Mouse (Mus musculus): ENCODE measurements at regions not wholly inside any gene's neighbourhood (a gene's known extent, or its start where the extent isn't known, plus 50 kb on each side); places are given as distances from the start of the nearest gene placed in this dataset.

DNA sequence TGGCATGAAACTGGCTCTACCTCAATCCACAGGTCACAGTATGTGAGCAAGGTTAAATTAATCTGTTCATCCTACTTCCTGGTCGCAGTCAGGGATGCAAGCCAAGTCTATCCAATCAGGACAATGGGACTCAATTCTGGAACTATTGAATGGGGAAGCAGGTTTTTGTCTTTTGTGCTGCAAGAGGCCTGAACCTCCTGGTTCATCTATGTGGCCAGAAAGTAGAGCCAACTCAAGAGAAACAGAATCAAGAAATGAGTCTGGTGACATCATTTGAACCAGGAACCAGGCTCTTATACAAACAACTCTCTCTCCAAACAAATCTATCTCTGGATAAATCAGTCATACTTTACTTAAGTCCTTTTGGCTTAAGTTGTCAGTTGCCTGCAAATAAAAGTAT, 294.7 kb upstream of the Usp25 start:
- no peak overlapping the region for H3K27ac ChIP-seq (ENCODE audit: control insufficient read depth, insufficient read depth, low read depth, low read length)
- H3K4me3 ChIP-seq (ENCODE audit: control insufficient read depth, low read depth, low read length): no peak overlapping the region
- no peaks in the 10 kb centered on the region for H3K27me3 ChIP-seq (ENCODE audit: control insufficient read depth, insufficient read depth, low read length)
- H3K4me1 ChIP-seq (ENCODE audit: control insufficient read depth, insufficient read depth, low read length): no peaks in the 10 kb centered on the region
- TF ChIP-seq POLR2A (IDR thresholded peaks at IDR 0.05; ENCODE audit: control insufficient read depth, low read depth, low read length): no peak
- no peak for TF ChIP-seq CTCF (IDR thresholded peaks at IDR 0.05; ENCODE audit: control insufficient read depth, insufficient read depth, insufficient replicate concordance, low read depth, low read length)
- H3K36me3 ChIP-seq (ENCODE audit: control insufficient read depth, insufficient read depth, low read length): no peaks in the 10 kb centered on the region

- no peak overlapping the region for H3K4me3 ChIP-seq (ENCODE audit: control insufficient read depth, low read depth, low read length)
- H3K36me3 ChIP-seq (ENCODE audit: control insufficient read depth, insufficient read depth, low read length): no peaks in the 10 kb centered on the region
- H3K4me1 ChIP-seq (ENCODE audit: control insufficient read depth, insufficient read depth, low read length): no peaks in the 10 kb centered on the region
- no peaks in the 10 kb centered on the region for H3K27me3 ChIP-seq (ENCODE audit: control insufficient read depth, insufficient read depth, low read length)
- no peak overlapping the region for H3K27ac ChIP-seq (ENCODE audit: control insufficient read depth, insufficient read depth, low read depth, low read length)
- TF ChIP-seq CTCF (IDR thresholded peaks at IDR 0.05; ENCODE audit: control insufficient read depth, insufficient read depth, insufficient replicate concordance, low read depth, low read length) (no peak), POLR2A (IDR thresholded peaks at IDR 0.05; ENCODE audit: control insufficient read depth, low read depth, low read length) (no peak)
Measured at GRCm38 (mm10) chr16:76718147-76718546, 295.4 kb upstream of the Usp25 start.

GRCm38 (mm10) chr16:76694913-76695312, 318.6 kb upstream of the Usp25 start:
- H3K36me3 ChIP-seq (ENCODE audit: control insufficient read depth, insufficient read depth, low read length): no peaks in the 10 kb centered on the region
- no peak overlapping the region for H3K27ac ChIP-seq (ENCODE audit: control insufficient read depth, insufficient read depth, low read depth, low read length)
- no peaks in the 10 kb centered on the region for H3K27me3 ChIP-seq (ENCODE audit: control insufficient read depth, insufficient read depth, low read length)
- no peak overlapping the region for H3K4me3 ChIP-seq (ENCODE audit: control insufficient read depth, low read depth, low read length)
- TF ChIP-seq CTCF (IDR thresholded peaks at IDR 0.05; ENCODE audit: control insufficient read depth, insufficient read depth, insufficient replicate concordance, low read depth, low read length): no peak
- TF ChIP-seq POLR2A (IDR thresholded peaks at IDR 0.05; ENCODE audit: control insufficient read depth, low read depth, low read length): no peak
- H3K4me1 ChIP-seq (ENCODE audit: control insufficient read depth, insufficient read depth, low read length): no peaks in the 10 kb centered on the region

- Histone ChIP-seq H3K36me3 (ENCODE audit: control insufficient read depth, insufficient read depth, low read length) (no peaks in the 10 kb centered on the region), H3K4me3 (ENCODE audit: control insufficient read depth, low read depth, low read length) (no peak overlapping the region), H3K4me1 (ENCODE audit: control insufficient read depth, insufficient read depth, low read length) (no peaks in the 10 kb centered on the region), H3K27ac (ENCODE audit: control insufficient read depth, insufficient read depth, low read depth, low read length) (no peak overlapping the region; the same call in 1 of the 2 replicates), H3K27me3 (ENCODE audit: control insufficient read depth, insufficient read depth, low read length) (no peaks in the 10 kb centered on the region)
- no peak for TF ChIP-seq POLR2A (IDR thresholded peaks at IDR 0.05; ENCODE audit: control insufficient read depth, low read depth, low read length)
- no peak for TF ChIP-seq CTCF (IDR thresholded peaks at IDR 0.05; ENCODE audit: control insufficient read depth, insufficient read depth, insufficient replicate concordance, low read depth, low read length)
Measured at GRCm38 (mm10) chr16:76687735-76688447, 314.3 kb upstream of the Nrip1 start.

- Histone ChIP-seq H3K36me3 (ENCODE audit: control insufficient read depth, insufficient read depth, low read length) (no peaks in the 10 kb centered on the region), H3K4me3 (ENCODE audit: control insufficient read depth, low read depth, low read length) (no peak overlapping the region), H3K27me3 (ENCODE audit: control insufficient read depth, insufficient read depth, low read length) (no peaks in the 10 kb centered on the region), H3K4me1 (ENCODE audit: control insufficient read depth, insufficient read depth, low read length) (no peaks in the 10 kb centered on the region), H3K27ac (ENCODE audit: control insufficient read depth, insufficient read depth, low read depth, low read length) (no peak overlapping the region)
- TF ChIP-seq CTCF (IDR thresholded peaks at IDR 0.05; ENCODE audit: control insufficient read depth, insufficient read depth, insufficient replicate concordance, low read depth, low read length) (no peak), POLR2A (IDR thresholded peaks at IDR 0.05; ENCODE audit: control insufficient read depth, low read depth, low read length) (no peak)
Measured at GRCm38 (mm10) chr16:76685562-76685961, 311.9 kb upstream of the Nrip1 start.

GRCm38 (mm10) chr16:76680061-76680911, 306.7 kb upstream of the Nrip1 start:
- no peak for TF ChIP-seq POLR2A (IDR thresholded peaks at IDR 0.05; ENCODE audit: control insufficient read depth, low read depth, low read length)
- no peak for TF ChIP-seq CTCF (IDR thresholded peaks at IDR 0.05; ENCODE audit: control insufficient read depth, insufficient read depth, insufficient replicate concordance, low read depth, low read length)
- Histone ChIP-seq H3K27me3 (ENCODE audit: control insufficient read depth, insufficient read depth, low read length) (no peaks in the 10 kb centered on the region), H3K27ac (ENCODE audit: control insufficient read depth, insufficient read depth, low read depth, low read length) (no peak overlapping the region), H3K4me1 (ENCODE audit: control insufficient read depth, insufficient read depth, low read length) (peaks cover 2% of the 10 kb centered on the region; the same call in 1 of the 2 replicates), H3K4me3 (ENCODE audit: control insufficient read depth, low read depth, low read length) (no peak overlapping the region), H3K36me3 (ENCODE audit: control insufficient read depth, insufficient read depth, low read length) (no peaks in the 10 kb centered on the region)

GRCm38 (mm10) chr16:76678885-76679284, 305.3 kb upstream of the Nrip1 start:
- H3K27ac ChIP-seq (ENCODE audit: control insufficient read depth, insufficient read depth, low read depth, low read length): no peak overlapping the region
- no peak overlapping the region for H3K4me3 ChIP-seq (ENCODE audit: control insufficient read depth, low read depth, low read length)
- TF ChIP-seq CTCF (IDR thresholded peaks at IDR 0.05; ENCODE audit: control insufficient read depth, insufficient read depth, insufficient replicate concordance, low read depth, low read length): no peak
- TF ChIP-seq POLR2A (IDR thresholded peaks at IDR 0.05; ENCODE audit: control insufficient read depth, low read depth, low read length): no peak
- peaks cover 2% of the 10 kb centered on the region; the same call in 1 of the 2 replicates for H3K4me1 ChIP-seq (ENCODE audit: control insufficient read depth, insufficient read depth, low read length)
- H3K36me3 ChIP-seq (ENCODE audit: control insufficient read depth, insufficient read depth, low read length): no peaks in the 10 kb centered on the region
- no peaks in the 10 kb centered on the region for H3K27me3 ChIP-seq (ENCODE audit: control insufficient read depth, insufficient read depth, low read length)
